Comparison of ENCODE assay signal across 16 mouse cellular contexts in the genomic region with DNA sequence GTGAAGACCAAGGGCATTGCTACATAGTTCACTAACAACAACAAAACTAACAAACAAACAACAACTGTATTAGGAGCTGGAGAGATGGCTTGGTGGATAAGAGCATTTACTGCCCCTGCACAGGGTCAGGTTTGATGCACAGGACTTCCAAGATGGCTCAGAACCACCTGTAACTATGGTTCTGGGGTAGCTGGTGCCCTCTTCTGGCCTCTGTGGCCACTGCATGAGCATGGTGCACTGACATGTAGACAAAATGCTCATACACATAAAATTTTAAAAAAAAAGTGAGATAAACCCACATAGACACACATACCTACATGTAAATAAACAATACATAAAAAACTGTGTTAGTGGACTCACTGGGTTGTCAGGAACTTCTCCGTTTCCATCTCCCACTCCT.
A peak's percentile ranks its signal among the peaks of the same experiment; 100 is the strongest.
DNase-seq lines count a peak whose midpoint lies in the region; TF ChIP-seq lines count a peak whose summit lies in the region.
"Had no signal": no experiment of that assay in that cellular context is flagged by ENCODE, and none has a peak within 500 bp of the region (broad histone marks: within the 10 kb centered on the region; RNA-seq: fewer than 3 reads in every experiment).

No protein-coding gene starts in this region.

- TF ChIP-seq EP300 in ES-Bruce4 (IDR thresholded peaks at IDR 0.05; ENCODE audit: insufficient read depth, low read depth, low read length) = no peak

- no peaks in the 10 kb centered on the region for H3K9me3 ChIP-seq in ES-Bruce4 (replicated peaks; ENCODE audit: control insufficient read depth, insufficient read depth, low read length, poor library complexity, severe bottlenecking)
- H3K9me3 ChIP-seq: forebrain, embryonic 10.5 days; midbrain, embryonic 13.5 days had no signal

- H3K36me3 ChIP-seq in kidney, adult 2 months (ENCODE audit: control insufficient read depth, insufficient read depth, low read length) = no peaks in the 10 kb centered on the region
- no peaks in the 10 kb centered on the region for H3K36me3 ChIP-seq in ES-Bruce4 (ENCODE audit: control insufficient read depth, insufficient read depth, low read length, poor library complexity, severe bottlenecking)
- H3K36me3 ChIP-seq: forebrain, embryonic 10.5 days; midbrain, embryonic 13.5 days had no signal

- WGBS in kidney, adult 2 months = 67% methylated on average over 1 of the region's 1 CpGs
- WGBS in lung, adult 2 months = 59% methylated on average over 1 of the region's 1 CpGs

- no peak for DNase-seq in kidney, adult 2 months
- no peak for DNase-seq in kidney, postnatal 14 days
- DNase-seq in lung, adult 2 months = no peak
- no peak for DNase-seq in lung, postnatal 10 days
- DNase-seq in adrenal gland, postnatal 14 days = no peak
- DNase-seq: cerebellum, adult 9-10 months; gastrocnemius, postnatal 10 days; heart, postnatal 14 days; layer of hippocampus, postnatal 36 days; lung, adult 18-20 months; thymus, postnatal 25 days had no signal

- H3K27me3 ChIP-seq in kidney, adult 2 months (replicated peaks; ENCODE audit: control insufficient read depth, insufficient read depth, low read length) = no peaks in the 10 kb centered on the region
- H3K27me3 ChIP-seq in ES-Bruce4 (ENCODE audit: control insufficient read depth, insufficient read depth, low read length, poor library complexity, severe bottlenecking) = no peaks in the 10 kb centered on the region
- H3K27me3 ChIP-seq: midbrain, embryonic 13.5 days had no signal

- TF ChIP-seq CTCF in kidney, adult 2 months (conservative IDR thresholded peaks at IDR 0.05; ENCODE audit: insufficient read depth, insufficient read length, low read depth, low read length) = 0 out of 2 replicates have a peak, but pooled peaks have one; percentile 19
- 0 out of 2 replicates have a peak, but pooled peaks have one; percentile 1 for TF ChIP-seq CTCF in lung, adult 2 months (IDR thresholded peaks at IDR 0.05; ENCODE audit: insufficient read depth, low read length)
- peak; percentile 44 for TF ChIP-seq CTCF in ES-Bruce4 (IDR thresholded peaks at IDR 0.05; ENCODE audit: low read depth, low read length)
- 0 out of 2 replicates have a peak, but pooled peaks have one; percentile 6 for TF ChIP-seq CTCF in embryonic fibroblast, embryonic 13.5 days (IDR thresholded peaks at IDR 0.05; ENCODE audit: borderline replicate concordance, insufficient read depth, low read length)

- no peak overlapping the region for H3K4me3 ChIP-seq in kidney, adult 2 months (ENCODE audit: insufficient read depth, low read depth, low read length)
- no peak overlapping the region for H3K4me3 ChIP-seq in lung, adult 2 months (replicated peaks; ENCODE audit: extremely low read depth, low read depth, low read length)
- H3K4me3 ChIP-seq in ES-Bruce4 (ENCODE audit: low read depth, low read length) = no peak overlapping the region
- no peak overlapping the region for H3K4me3 ChIP-seq in embryonic fibroblast, embryonic 13.5 days (ENCODE audit: insufficient read depth, low read length)
- H3K4me3 ChIP-seq: forebrain, embryonic 10.5 days; midbrain, embryonic 13.5 days had no signal

- no peak for TF ChIP-seq POLR2A in kidney, adult 2 months (IDR thresholded peaks at IDR 0.05; ENCODE audit: low read depth, low read length)
- TF ChIP-seq POLR2A in lung, adult 2 months (IDR thresholded peaks at IDR 0.05; ENCODE audit: borderline replicate concordance, extremely low read depth, low read depth, low read length) = no peak
- no peak for TF ChIP-seq POLR2A in ES-Bruce4 (IDR thresholded peaks at IDR 0.05; ENCODE audit: insufficient read depth, low read length)
- no peak for TF ChIP-seq POLR2A in embryonic fibroblast, embryonic 13.5 days (IDR thresholded peaks at IDR 0.05; ENCODE audit: low read depth, low read length)

- H3K27ac ChIP-seq in kidney, adult 2 months (ENCODE audit: insufficient read depth, low read depth, low read length) = no peak overlapping the region
- no peak overlapping the region for H3K27ac ChIP-seq in ES-Bruce4 (ENCODE audit: insufficient read depth, low read length)
- no peak overlapping the region for H3K27ac ChIP-seq in embryonic fibroblast, embryonic 13.5 days (ENCODE audit: insufficient read depth, low read length)
- H3K27ac ChIP-seq: forebrain, embryonic 10.5 days; hindbrain, embryonic 14.5 days; midbrain, embryonic 13.5 days had no signal

- no peaks in the 10 kb centered on the region for H3K4me1 ChIP-seq in kidney, adult 2 months (ENCODE audit: control insufficient read depth, insufficient read depth, low read length)
- no peaks in the 10 kb centered on the region for H3K4me1 ChIP-seq in lung, adult 2 months (ENCODE audit: control insufficient read depth, insufficient read depth, low read length)
- H3K4me1 ChIP-seq in ES-Bruce4 (ENCODE audit: control insufficient read depth, insufficient read depth, low read length) = no peaks in the 10 kb centered on the region
- no peaks in the 10 kb centered on the region for H3K4me1 ChIP-seq in embryonic fibroblast, embryonic 13.5 days (ENCODE audit: control insufficient read depth, insufficient read depth, low read length)

- H3K9ac ChIP-seq in ES-Bruce4 (ENCODE audit: low read depth, poor library complexity, severe bottlenecking) = no peak overlapping the region
- H3K9ac ChIP-seq: hindbrain, embryonic 14.5 days; midbrain, embryonic 13.5 days had no signal
